Mouse (Mus musculus) layer of hippocampus, adult 6 months (tissue): Measurements from ENCODE around the gene Ogt. TPM values are rescaled to one million over a fixed set of nuclear protein-coding genes. Genes with fewer than 3 reads are reported as not detected.

Experiments used
- long read RNA-seq, 2 experiments: library from polyadenylated mRNA; unstranded; transcript quantifications; one replicate each; pipeline ENCODE4 v2.0.0; 2019 to 2020
- polyA plus RNA-seq: library from polyadenylated mRNA; unstranded; fragments of <200 nt; fragmentation: Nextera tagmentation; gene quantifications from 2 replicates; pipeline ENCODE4 v1.2.3, GENCODE M21; 2021

The Ogt gene
- polyA plus RNA-seq = 23.4 and 25.8 TPM in 2 replicates
- long read RNA-seq, experiment 1, partial matches to known transcripts = 17 of 36 reads
- long read RNA-seq, experiment 1, other reads (novel, unspliced or antisense) = 17 of 36 reads
- long read RNA-seq, experiment 2, full-length matches to known transcripts = 36 of 124 reads
- long read RNA-seq, experiment 2, partial matches to known transcripts = 69 of 124 reads
- long read RNA-seq, experiment 2, other reads (novel, unspliced or antisense) = 19 of 124 reads

DNA sequence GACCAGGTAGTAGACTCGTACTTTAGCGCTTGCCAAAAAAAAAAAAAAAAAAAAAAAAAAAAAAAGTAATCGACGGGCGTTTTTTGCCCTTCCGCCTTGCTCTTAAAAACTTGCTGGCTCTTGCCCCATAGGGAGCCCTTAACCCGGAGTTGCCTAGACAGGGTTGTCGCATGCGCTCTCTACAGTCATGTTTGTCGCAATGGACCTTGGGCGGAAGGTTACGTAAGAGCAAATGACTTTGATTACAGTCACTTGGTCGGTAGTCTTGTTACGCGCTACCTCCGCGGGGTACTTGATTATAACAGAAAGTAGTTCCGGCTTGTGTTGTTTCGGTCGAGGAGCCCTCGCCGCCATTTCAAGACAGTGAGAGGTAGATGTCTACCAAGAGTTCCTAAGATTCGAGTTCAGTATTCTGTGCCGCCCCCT lies at the start of gene Ogt:
TSS of gene Ogt (plus strand) at position 320 of the 426 bp plus-strand sequence.

DNA sequence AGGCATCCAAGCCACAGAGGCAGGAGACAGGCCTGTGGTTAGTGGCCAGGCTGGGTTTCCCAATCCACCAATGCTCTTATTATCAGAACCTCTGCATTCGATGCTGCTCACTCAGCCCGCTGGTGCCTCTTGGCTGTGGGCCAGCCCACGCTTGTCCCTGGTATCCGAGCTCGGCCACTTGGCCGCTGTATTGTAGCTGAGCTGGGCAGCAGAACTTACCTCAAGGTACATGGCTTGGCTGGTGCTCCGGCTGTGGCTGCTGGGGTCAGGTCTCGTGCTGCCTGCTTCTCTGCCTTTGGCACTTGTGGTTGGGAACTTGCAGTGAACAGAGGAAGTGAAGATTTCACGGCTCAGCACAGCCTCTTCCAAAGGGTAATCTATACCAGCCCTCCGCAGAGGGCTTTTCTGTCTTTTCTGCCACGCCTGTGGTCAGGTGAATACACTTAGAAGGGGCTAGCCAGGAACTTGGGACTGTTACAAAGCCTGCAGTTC lies 94.0 kb downstream of the Ogt start, which contains the start of gene Cxcr3:
TSS of gene Cxcr3 (minus strand) at position 442 of the 492 bp plus-strand sequence.

Other genes with a start within 250 kb of the Ogt start
- 19.8 and 27.6 TPM in 2 replicates for gene Zmym3, start 219.2 kb upstream of the Ogt start, polyA plus RNA-seq
- gene Nono, start 210.7 kb upstream of the Ogt start, polyA plus RNA-seq = 87.1 and 92.9 TPM in 2 replicates
- not detected in 2 replicates for gene Itgb1bp2, start 191.0 kb upstream of the Ogt start, polyA plus RNA-seq
- 6.3 and 6.5 TPM in 2 replicates for gene Taf1, start 107.3 kb upstream of the Ogt start, polyA plus RNA-seq
- 0.10 and 0.15 TPM in 2 replicates for gene Cxcr3, start 94.2 kb downstream of the Ogt start, polyA plus RNA-seq
- gene Gm4779, start 154.4 kb downstream of the Ogt start, polyA plus RNA-seq = 0.38 and 0.46 TPM in 2 replicates
- 0.11 TPM in 1 of 2 replicates, not detected in the other for gene 8030474K03Rik, start 154.6 kb downstream of the Ogt start, polyA plus RNA-seq
- gene Nhsl2, start 209.3 kb downstream of the Ogt start, polyA plus RNA-seq = 13.0 and 18.3 TPM in 2 replicates